Mouse (Mus musculus): ENCODE measurements around the gene Napsa. TPM values are rescaled to one million over a fixed set of nuclear protein-coding genes. Genes with fewer than 3 reads are reported as not detected.

Gene Napsa
- total RNA-seq, 2 experiments from 2014 or later: 2.5 to 18.3 TPM

- no peak for DNase-seq (ENCODE audit: low spot score in 2 of 2)
Measured at GRCm38 (mm10) chr7:44625241-44626067, 53.3 kb downstream of the Napsa start.

- DNase-seq (ENCODE audit: low spot score in 2 of 2): no peak
Measured at GRCm38 (mm10) chr7:44626068-44626385, 53.8 kb downstream of the Napsa start.

GRCm38 (mm10) chr7:44626966-44627365 lies 54.8 kb downstream of the Napsa start:
- DNase-seq (ENCODE audit: low spot score in 2 of 2): no peak

- no peak for DNase-seq (ENCODE audit: low spot score in 2 of 2)
Measured at GRCm38 (mm10) chr7:44628402-44629034, 56.3 kb downstream of the Napsa start.

- no peak for DNase-seq (ENCODE audit: low spot score in 2 of 2)
Measured at GRCm38 (mm10) chr7:44630437-44630836, 58.3 kb downstream of the Napsa start.

- no peak for DNase-seq (ENCODE audit: low spot score in 2 of 2)
Measured at GRCm38 (mm10) chr7:44632676-44633075, 60.5 kb downstream of the Napsa start.

GRCm38 (mm10) chr7:44633407-44633806 lies 61.2 kb downstream of the Napsa start:
- no peak for DNase-seq (ENCODE audit: low spot score in 2 of 2)

Small RNA genes lying within 50 kb of the gene (microRNA-seq; reads per million reads assigned to microRNA genes)
- not detected for gene Mir7053

Other genes starting within 250 kb of the Napsa start
- gene Syt3, start 188.3 kb upstream of the Napsa start, total RNA-seq (2021): 1 to 10 TPM; 3.6 to 4.4 TPM
- gene 1700008O03Rik, start 186.6 kb upstream of the Napsa start, total RNA-seq (2021): 1 to 10 TPM; 1.0 to 2.0 TPM
- gene Lrrc4b, start 143.4 kb upstream of the Napsa start, total RNA-seq (2021): 10 to 100 TPM; 18.7 to 18.8 TPM
- gene Aspdh, start 107.0 kb upstream of the Napsa start, total RNA-seq (2021): 1 to 10 TPM; 3.2 to 6.2 TPM
- 10 to 100 TPM; 40.3 to 48.1 TPM for gene Josd2, start 104.4 kb upstream of the Napsa start, total RNA-seq (2021)
- gene Emc10, start 75.9 kb upstream of the Napsa start, total RNA-seq (2021): 10 to 100 TPM; 84.1 to 90.2 TPM
- 10 to 100 TPM; 21.6 to 22.7 TPM for gene Fam71e1, start 75.8 kb upstream of the Napsa start, total RNA-seq (2021)
- gene Mybpc2, start 47.7 kb upstream of the Napsa start, total RNA-seq (2021): 1 to 10 TPM; 6.6 to 9.9 TPM
- gene Spib, start 40.3 kb upstream of the Napsa start, total RNA-seq (2021): 1 to 10 TPM in 1 of 2 experiments, under 1 TPM in 1; 0.84 to 2.9 TPM
- 10 to 100 TPM; 41.4 to 49.3 TPM for gene Pold1, start 23.5 kb upstream of the Napsa start, total RNA-seq (2021)
- 100 to 1,000 TPM; 128 to 129 TPM for gene Nr1h2, start 18.4 kb upstream of the Napsa start, total RNA-seq (2021)
- 1 to 10 TPM; 7.6 to 9.9 TPM for gene Kcnc3, start 18.3 kb downstream of the Napsa start, total RNA-seq (2021)
- 1 to 10 TPM; 7.0 to 8.2 TPM for gene Myh14, start 98.5 kb downstream of the Napsa start, total RNA-seq (2021)
- not detected for gene Izumo2, start 136.4 kb downstream of the Napsa start, total RNA-seq (2021)
- 10 to 100 TPM; 42.8 to 43.4 TPM for gene Vrk3, start 176.0 kb downstream of the Napsa start, total RNA-seq (2021)
- gene Zfp473, start 178.7 kb downstream of the Napsa start, total RNA-seq (2021): 1 to 10 TPM; 1.1 to 1.3 TPM
- gene Nup62, start 243.7 kb downstream of the Napsa start, total RNA-seq (2021): 10 to 100 TPM; 60.1 to 65.5 TPM
- 1 to 10 TPM; 1.1 to 1.8 TPM for gene Il4i1, start 244.0 kb downstream of the Napsa start, total RNA-seq (2021)
- gene Atf5, start 244.3 kb downstream of the Napsa start, total RNA-seq (2021): 100 to 1,000 TPM in 1 of 2 experiments, 10 to 100 TPM in 1; 59.8 to 104 TPM

Measured in adrenal gland, postnatal 4 days (tissue).